Mouse (Mus musculus): ENCODE results near the gene Ptger1. TPM values are rescaled to one million over a fixed set of nuclear protein-coding genes. Genes with fewer than 3 reads are reported as not detected.

Ptger1 gene
- polyA plus RNA-seq (2015; fragmentation: Nextera tagmentation; extraction: Ambion mirVana), result 0.63 and 0.99 TPM in 2 replicates

GRCm38 (mm10) chr8:83665969-83666865 lies at the start of gene Ptger1:
Gene Ptger1, plus strand, starts transcription at chr8:83666678.

DNA sequence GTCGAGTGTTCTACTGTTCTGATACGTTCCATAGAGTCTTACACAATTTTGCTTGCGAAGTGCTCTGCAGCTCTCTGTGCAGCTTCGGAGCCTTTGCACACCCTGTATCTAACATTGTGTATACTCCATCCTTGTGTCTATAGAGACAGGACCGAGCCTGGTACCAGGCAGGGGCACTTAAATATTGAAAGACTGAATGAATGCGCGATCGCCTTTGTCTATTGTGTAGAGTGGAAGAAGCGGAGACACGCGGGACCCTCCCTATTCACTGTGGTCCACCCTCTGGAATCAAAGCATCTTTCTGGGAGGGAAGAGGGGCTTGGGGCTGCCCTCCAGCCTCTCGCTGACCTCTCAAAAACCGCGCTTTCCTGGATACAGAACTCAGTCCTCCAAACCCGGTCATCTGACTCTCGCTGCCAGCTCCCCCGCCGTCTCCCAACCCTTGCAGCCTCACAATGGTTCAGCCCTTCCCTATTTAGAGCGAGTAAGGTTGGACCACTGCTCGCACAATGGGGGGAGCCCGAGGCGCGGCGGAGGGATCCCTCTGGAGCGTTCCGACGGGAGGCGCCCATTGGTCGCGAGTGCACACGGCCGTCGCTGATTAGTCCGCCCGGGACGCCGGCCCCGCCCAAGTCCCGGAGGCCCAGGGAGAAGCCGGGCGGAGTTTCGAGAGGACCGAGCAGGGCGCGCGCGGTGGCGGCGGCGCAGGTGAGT lies 14.3 kb upstream of the Ptger1 start, which contains the start of gene Gipc1:
Gene Gipc1 (plus strand): TSS at position 648 of the 714 bp plus-strand sequence.

GRCm38 (mm10) chr8:83698661-83699453 lies 32.4 kb downstream of the Ptger1 start, which contains the start of gene Pkn1:
Gene Pkn1, minus strand, starts transcription at chr8:83699179.

GRCm38 (mm10) chr8:83715031-83715690 lies 48.7 kb downstream of the Ptger1 start, which contains the start of gene Ddx39:
Gene Ddx39, plus strand, starts transcription at chr8:83715177.

Other genes with a start within 250 kb of the Ptger1 start
- 95.7 and 97.6 TPM in 2 replicates for gene Scoc, start 208.3 kb upstream of the Ptger1 start, polyA plus RNA-seq (2015; fragmentation: Nextera tagmentation; extraction: Ambion mirVana)
- not detected in 2 replicates for gene Olfr370, start 130.9 kb upstream of the Ptger1 start, polyA plus RNA-seq (2015; fragmentation: Nextera tagmentation; extraction: Ambion mirVana)
- 361 and 391 TPM in 2 replicates for gene Ndufb7, start 100.0 kb upstream of the Ptger1 start, polyA plus RNA-seq (2015; fragmentation: Nextera tagmentation; extraction: Ambion mirVana)
- 443 and 550 TPM in 2 replicates for gene Tecr, start 58.7 kb upstream of the Ptger1 start, polyA plus RNA-seq (2015; fragmentation: Nextera tagmentation; extraction: Ambion mirVana)
- gene Dnajb1, start 58.5 kb upstream of the Ptger1 start, polyA plus RNA-seq (2015; fragmentation: Nextera tagmentation; extraction: Ambion mirVana), result 33.3 and 38.0 TPM in 2 replicates
- gene Gipc1, start 14.0 kb upstream of the Ptger1 start, polyA plus RNA-seq (2015; fragmentation: Nextera tagmentation; extraction: Ambion mirVana), result 97.0 and 103 TPM in 2 replicates
- gene Pkn1, start 32.5 kb downstream of the Ptger1 start, polyA plus RNA-seq (2015; fragmentation: Nextera tagmentation; extraction: Ambion mirVana), result 22.4 and 35.0 TPM in 2 replicates
- 38.0 and 49.4 TPM in 2 replicates for gene Ddx39, start 48.5 kb downstream of the Ptger1 start, polyA plus RNA-seq (2015; fragmentation: Nextera tagmentation; extraction: Ambion mirVana)
- 19.5 and 23.6 TPM in 2 replicates for gene Adgre5, start 74.6 kb downstream of the Ptger1 start, polyA plus RNA-seq (2015; fragmentation: Nextera tagmentation; extraction: Ambion mirVana)
- 16.4 and 19.5 TPM in 2 replicates for gene Adgrl1, start 233.4 kb downstream of the Ptger1 start, polyA plus RNA-seq (2015; fragmentation: Nextera tagmentation; extraction: Ambion mirVana)

All from adrenal gland, postnatal 0 days (tissue).